Mouse (Mus musculus) midbrain, embryonic 14.5 days (tissue): ENCODE measurements at regions not wholly inside any gene's neighbourhood (a gene's known extent, or its start where the extent isn't known, plus 50 kb on each side); places are given as distances from the start of the nearest gene placed in this dataset.
A peak's percentile ranks its signal among the peaks of the same experiment; 100 is the strongest.

Experiments used
- ATAC-seq: fragments of 200-750 bp; cut with Nextera tagmentation; 2 replicates; pipeline ENCODE4 v1.8.0; 2017; ENCODE audit warnings: moderate number of reproducible peaks, moderate library complexity; ENCODE audit not compliant: low FRiP score, low TSS enrichment
- DNase-seq: peaks from one replicate; pipeline ENCODE4 v3.0.0-alpha.2; 2015
- H3K27ac ChIP-seq: fragments of 300-500 bp; sonication (generic); replicated peaks from 2 replicates; pipeline ENCODE4 v1.5.1; 2014; ENCODE audit warnings: mild to moderate bottlenecking, low read depth, low read length, moderate library complexity
- H3K27me3 ChIP-seq: fragments of 300-500 bp; sonication (generic); 2 replicates; pipeline ENCODE4 v1.6.1; 2014; ENCODE audit warnings: low read length, control low read depth, mixed read lengths; ENCODE audit not compliant: control insufficient read depth, insufficient read depth
- H3K36me3 ChIP-seq: fragments of 300-500 bp; sonication (generic); 2 replicates; pipeline ENCODE4 v1.6.1; 2014; ENCODE audit warnings: low read length, control low read depth; ENCODE audit not compliant: control insufficient read depth, insufficient read depth
- H3K4me1 ChIP-seq: fragments of 300-500 bp; sonication (generic); 2 replicates; pipeline ENCODE4 v1.6.1; 2014; ENCODE audit warnings: mild to moderate bottlenecking, antibody characterized with exemption, low read length, control low read depth; ENCODE audit not compliant: control insufficient read depth, insufficient read depth
- H3K4me2 ChIP-seq: fragments of 300-500 bp; sonication (generic); 2 replicates; pipeline ENCODE4 v1.6.1; 2014; ENCODE audit warnings: mild to moderate bottlenecking, low read length, moderate library complexity
- H3K4me3 ChIP-seq: fragments of 300-500 bp; sonication (generic); replicated peaks from 2 replicates; pipeline ENCODE4 v1.5.1; 2014; ENCODE audit warnings: low read depth, low read length
- H3K9ac ChIP-seq: fragments of 300-500 bp; sonication (generic); replicated peaks from 2 replicates; pipeline ENCODE4 v1.6.1; 2014; ENCODE audit warnings: mild to moderate bottlenecking, low read length, moderate library complexity
- H3K9me3 ChIP-seq: fragments of 300-500 bp; sonication (generic); 2 replicates; pipeline ENCODE4 v1.6.1; 2016; ENCODE audit warnings: low read length, control low read depth, mixed read lengths; ENCODE audit not compliant: control insufficient read depth
- WGBS: fragments of 180-500 bp; shearing (Covaris S2); extraction: QIAGEN DNeasy Blood & Tissue Kit; methylation state at CpG from one replicate; pipeline ENCODE4 v1.1.7; 2014; 5-methylcytosine and 5-hydroxymethylcytosine counted together

- Histone ChIP-seq H3K4me3 (no peak overlapping the region), H3K4me1 (peaks cover 7% of the 10 kb centered on the region; the same call in 1 of the 2 replicates), H3K4me2 (peak overlapping the region; percentile 34), H3K27me3 (0 out of 2 replicates have a peak, but pooled peaks cover 3% of the 10 kb centered on the region), H3K9me3 (no peaks in the 10 kb centered on the region), H3K9ac (peak overlapping the region; percentile 2; the same call in 1 of the 2 replicates), H3K27ac (0 out of 2 replicates have a peak overlapping the region, but pooled peaks have one; percentile 9), H3K36me3 (no peaks in the 10 kb centered on the region)
- WGBS = 9% methylated on average over 17 of the region's 17 CpGs
- no peak for ATAC-seq
- DNase-seq = peak; percentile 68
Observed at GRCm38 (mm10) chr9:43419993-43420715, 109.5 kb downstream of the Trim29 start.

DNA sequence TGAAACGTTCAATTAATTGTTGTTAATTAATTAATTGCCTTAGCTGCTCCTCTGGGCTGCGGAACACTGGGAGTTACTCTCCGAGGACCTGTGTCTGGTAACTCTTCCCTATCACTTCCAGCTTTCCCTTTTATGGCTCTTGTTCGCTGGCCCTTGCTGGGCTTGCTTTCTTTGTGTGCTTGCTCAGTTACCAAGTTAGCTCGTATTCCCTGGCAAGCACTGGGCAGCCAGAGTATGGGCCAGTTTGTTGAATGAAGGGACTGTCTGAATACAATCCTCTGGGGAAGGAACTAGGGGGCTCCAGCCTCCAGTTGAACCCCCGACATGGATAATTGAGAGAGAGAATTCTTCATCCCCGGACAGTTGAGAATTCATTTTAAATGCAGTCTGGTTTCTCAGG lies 116.4 kb downstream of the Trim29 start:
- Histone ChIP-seq H3K4me1 (no peaks in the 10 kb centered on the region), H3K4me3 (no peak overlapping the region), H3K36me3 (no peaks in the 10 kb centered on the region), H3K27ac (no peak overlapping the region), H3K27me3 (no peaks in the 10 kb centered on the region), H3K4me2 (no peak overlapping the region), H3K9me3 (no peaks in the 10 kb centered on the region), H3K9ac (no peak overlapping the region)
- ATAC-seq (no peak), DNase-seq (peak; percentile 30)
- 44% methylated on average over 7 of the region's 7 CpGs for WGBS

DNA sequence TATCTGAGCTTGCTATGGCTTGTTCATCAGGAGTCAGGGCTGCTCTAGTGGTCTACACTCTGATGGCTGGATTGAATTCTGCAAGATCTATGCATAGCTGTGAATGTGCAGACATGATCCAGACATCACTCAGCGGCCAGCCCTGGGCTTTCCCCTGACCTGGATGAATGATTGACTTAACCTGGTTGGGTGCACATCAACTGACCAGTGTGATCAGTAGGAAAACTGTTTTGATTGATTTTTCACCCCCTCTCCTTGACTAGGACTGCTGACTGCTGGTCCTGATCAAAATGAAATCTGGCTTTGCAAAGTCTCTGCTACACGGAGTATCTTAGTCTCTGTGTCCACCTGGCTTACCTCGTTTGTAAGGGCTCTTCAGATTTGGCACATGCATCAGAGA lies 123.3 kb downstream of the Trim29 start:
- Histone ChIP-seq H3K27ac (no peak overlapping the region), H3K9ac (no peak overlapping the region), H3K36me3 (no peaks in the 10 kb centered on the region), H3K9me3 (no peaks in the 10 kb centered on the region), H3K4me1 (peaks cover 7% of the 10 kb centered on the region; the same call in 1 of the 2 replicates), H3K27me3 (no peaks in the 10 kb centered on the region), H3K4me3 (no peak overlapping the region), H3K4me2 (no peak overlapping the region)
- 67% methylated on average over 3 of the region's 3 CpGs for WGBS
- DNase-seq (no peak), ATAC-seq (no peak)

DNA sequence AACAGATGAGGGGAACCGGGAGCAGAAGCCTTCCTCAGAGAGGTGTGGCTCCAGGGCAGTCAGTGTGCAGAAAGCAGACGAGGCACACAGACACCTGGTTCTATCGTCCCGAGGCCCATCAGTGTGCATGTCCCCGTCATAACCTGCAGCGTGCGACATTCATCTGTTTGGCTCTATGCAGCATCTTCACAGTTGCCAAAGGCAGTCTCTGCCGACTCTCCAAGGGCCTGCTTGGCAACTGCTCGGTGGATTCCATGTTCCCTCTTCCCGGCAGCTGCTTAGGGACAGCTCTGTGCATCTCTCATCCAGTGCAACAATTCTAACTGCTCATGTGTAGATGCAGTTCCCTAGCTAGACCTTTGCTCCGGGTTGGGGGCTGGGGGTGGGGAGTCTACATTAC lies 127.8 kb downstream of the Trim29 start:
- no peak for ATAC-seq
- Histone ChIP-seq H3K4me2 (no peak overlapping the region), H3K4me1 (peaks cover 6% of the 10 kb centered on the region; the same call in 1 of the 2 replicates), H3K27ac (no peak overlapping the region), H3K36me3 (no peaks in the 10 kb centered on the region), H3K4me3 (no peak overlapping the region), H3K9me3 (no peaks in the 10 kb centered on the region), H3K27me3 (no peaks in the 10 kb centered on the region), H3K9ac (no peak overlapping the region)
- no peak for DNase-seq
- whole genome bisulfite sequencing = 80% methylated on average over 11 of the region's 11 CpGs

DNA sequence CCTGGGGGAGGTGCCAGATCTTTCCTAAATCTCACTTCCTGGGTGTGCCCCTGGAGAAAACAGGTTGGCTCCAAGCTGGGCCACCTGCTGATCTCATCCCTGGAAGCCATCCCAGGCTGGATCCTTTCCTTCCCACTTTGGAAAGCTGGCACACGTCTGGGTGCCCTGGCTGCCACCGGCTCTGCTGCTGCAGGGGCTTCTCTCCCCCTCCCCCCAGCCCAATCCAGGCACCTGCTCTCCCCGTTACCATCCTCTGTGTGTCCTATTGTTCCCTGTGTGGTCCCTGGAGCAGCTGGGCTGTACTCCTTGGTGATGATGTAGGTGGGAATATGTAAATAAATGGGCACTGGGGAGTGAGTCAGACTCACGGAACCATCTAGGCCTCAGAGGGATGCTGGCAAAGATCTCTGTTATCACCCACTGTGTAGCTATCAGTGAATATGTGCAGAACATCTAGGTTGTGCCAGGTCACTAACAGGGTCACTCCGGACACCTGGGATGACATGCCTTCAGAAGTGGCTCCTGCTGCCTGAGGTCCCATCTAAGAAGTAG lies 130.4 kb downstream of the Trim29 start:
- Histone ChIP-seq H3K9ac (no peak overlapping the region), H3K9me3 (no peaks in the 10 kb centered on the region), H3K36me3 (no peaks in the 10 kb centered on the region), H3K27ac (no peak overlapping the region), H3K4me3 (no peak overlapping the region), H3K4me1 (no peaks in the 10 kb centered on the region), H3K4me2 (no peak overlapping the region), H3K27me3 (no peaks in the 10 kb centered on the region)
- ATAC-seq = no peak
- 53% methylated on average over 5 of the region's 5 CpGs for WGBS
- DNase-seq = no peak

- Histone ChIP-seq H3K4me3 (no peak overlapping the region), H3K27me3 (no peaks in the 10 kb centered on the region), H3K9ac (no peak overlapping the region), H3K27ac (no peak overlapping the region), H3K4me2 (no peak overlapping the region), H3K36me3 (no peaks in the 10 kb centered on the region), H3K4me1 (0 out of 2 replicates have a peak, but pooled peaks cover 3% of the 10 kb centered on the region), H3K9me3 (no peaks in the 10 kb centered on the region)
- whole genome bisulfite sequencing = 93% methylated on average over 1 of the region's 1 CpGs
- ATAC-seq (no peak), DNase-seq (no peak)
Observed at GRCm38 (mm10) chr9:43445491-43445890, 134.8 kb downstream of the Trim29 start.

GRCm38 (mm10) chr9:43447372-43447771 lies 136.7 kb downstream of the Trim29 start:
- H3K4me1 ChIP-seq = 0 out of 2 replicates have a peak, but pooled peaks cover 3% of the 10 kb centered on the region
- no peaks in the 10 kb centered on the region for H3K36me3 ChIP-seq
- H3K27me3 ChIP-seq = no peaks in the 10 kb centered on the region
- DNase-seq (no peak), ATAC-seq (no peak)
- H3K27ac ChIP-seq = no peak overlapping the region
- no peak overlapping the region for H3K4me3 ChIP-seq
- 74% methylated on average over 7 of the region's 7 CpGs for WGBS
- H3K4me2 ChIP-seq = no peak overlapping the region
- H3K9me3 ChIP-seq = no peaks in the 10 kb centered on the region
- H3K9ac ChIP-seq = no peak overlapping the region

- H3K27me3 ChIP-seq = no peaks in the 10 kb centered on the region
- no peak overlapping the region for H3K27ac ChIP-seq
- H3K4me3 ChIP-seq = no peak overlapping the region
- no peak for ATAC-seq
- WGBS = 77% methylated on average over 5 of the region's 5 CpGs
- H3K36me3 ChIP-seq = no peaks in the 10 kb centered on the region
- H3K9me3 ChIP-seq = no peaks in the 10 kb centered on the region
- peaks cover 16% of the 10 kb centered on the region for H3K4me1 ChIP-seq
- H3K9ac ChIP-seq = no peak overlapping the region
- DNase-seq = no peak
- H3K4me2 ChIP-seq = no peak overlapping the region
Observed at GRCm38 (mm10) chr9:43448981-43449380, 138.3 kb downstream of the Trim29 start.
